Mouse (Mus musculus) stomach, postnatal 0 days (tissue): Measurements from ENCODE around the gene Polg2. TPM values are rescaled to one million over a fixed set of nuclear protein-coding genes. Genes with fewer than 3 reads are reported as not detected.
A peak's percentile ranks its signal among the peaks of the same experiment; 100 is the strongest.
"Not testable (repeated sequence)": the region's sequence is repeated elsewhere in the genome, so short reads cannot be mapped to it uniquely, and the experiment has no call there.

Experiments used
- ATAC-seq: fragments of 200-750 bp; cut with Nextera tagmentation; 2 replicates; pipeline ENCODE4 v1.8.0; 2017; ENCODE audit not compliant: low FRiP score, low TSS enrichment
- DNase-seq: peaks from one replicate; pipeline ENCODE4 v3.0.0-alpha.2; 2016; ENCODE audit warnings: low spot score
- H3K27ac ChIP-seq: fragments of 300-500 bp; sonication (generic); replicated peaks from 2 replicates; pipeline ENCODE4 v1.5.1; 2014; ENCODE audit warnings: mild to moderate bottlenecking, control low read depth
- H3K27me3 ChIP-seq: fragments of 300-500 bp; sonication (generic); 2 replicates; pipeline ENCODE4 v1.6.1; 2014; ENCODE audit warnings: low read length; ENCODE audit not compliant: control insufficient read depth, insufficient read depth
- H3K36me3 ChIP-seq: fragments of 300-500 bp; sonication (generic); 2 replicates; pipeline ENCODE4 v1.6.1; 2014; ENCODE audit warnings: low read length, mixed read lengths; ENCODE audit not compliant: control insufficient read depth, insufficient read depth
- H3K4me1 ChIP-seq: fragments of 300-500 bp; sonication (generic); replicated peaks from 2 replicates; pipeline ENCODE4 v1.6.1; 2014; ENCODE audit warnings: antibody characterized with exemption; ENCODE audit not compliant: control insufficient read depth, insufficient read depth
- H3K4me2 ChIP-seq: fragments of 300-500 bp; sonication (generic); replicated peaks from 2 replicates; pipeline ENCODE4 v1.6.1; 2014; ENCODE audit warnings: low read depth, mild to moderate bottlenecking, control low read depth, moderate library complexity
- H3K4me3 ChIP-seq: fragments of 300-500 bp; sonication (generic); 2 replicates; pipeline ENCODE4 v1.5.1; 2014; ENCODE audit warnings: low read depth, low read length, control low read depth
- H3K9ac ChIP-seq: fragments of 300-500 bp; sonication (generic); 2 replicates; pipeline ENCODE4 v1.6.1; 2014; ENCODE audit warnings: mild to moderate bottlenecking, low read length, control low read depth, mixed read lengths
- H3K9me3 ChIP-seq: fragments of 300-500 bp; sonication (generic); 2 replicates; pipeline ENCODE4 v1.6.1; 2016; ENCODE audit warnings: low read length; ENCODE audit not compliant: control insufficient read depth
- CTCF ChIP-seq: IDR thresholded peaks from 2 replicates; pipeline ENCODE4 v1.5.1; 2016; ENCODE audit warnings: antibody characterized with exemption, low read depth, mild to moderate bottlenecking, moderate library complexity
- EP300 ChIP-seq: optimal IDR thresholded peaks from 2 replicates; pipeline ENCODE3; 2016; ENCODE audit warnings: antibody characterized with exemption
- WGBS: fragments of 180-500 bp; shearing (Covaris S2); extraction: QIAGEN DNeasy Blood & Tissue Kit; methylation state at CpG from one replicate; pipeline ENCODE4 v1.1.7; 2014; 5-methylcytosine and 5-hydroxymethylcytosine counted together
- polyA plus RNA-seq: library from polyadenylated mRNA; unstranded; fragments of >200 nt; fragmentation: Nextera tagmentation; extraction: Ambion mirVana; gene quantifications from 2 replicates; pipeline ENCODE4 v1.2.1, GENCODE M21; 2015

The Polg2 gene
- polyA plus RNA-seq, 1 experiment from 2014 or later: 8.9 TPM

DNA sequence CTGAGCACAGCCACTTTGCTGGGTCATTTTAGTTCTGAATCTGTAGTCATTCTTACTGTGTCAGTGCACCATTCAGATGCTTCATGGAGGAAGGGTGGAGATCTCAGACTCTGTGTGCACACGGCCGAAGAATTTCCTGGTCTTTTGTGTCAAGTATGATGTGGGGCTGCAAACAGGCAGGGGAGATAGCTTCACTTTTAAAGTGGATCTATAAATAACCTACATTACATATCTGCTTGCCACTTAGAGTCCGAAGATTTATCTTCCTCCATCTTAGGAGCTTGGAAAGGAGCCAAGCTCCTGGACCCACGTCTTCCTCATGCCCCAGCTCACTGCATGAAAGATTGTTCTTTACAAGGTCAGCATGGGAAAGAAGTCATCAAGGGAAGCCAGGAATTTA, 48.6 kb downstream of the Polg2 start:
- Histone ChIP-seq H3K4me1 (no peaks in the 10 kb centered on the region), H3K9me3 (no peaks in the 10 kb centered on the region), H3K4me3 (no peak overlapping the region), H3K4me2 (no peak overlapping the region), H3K27me3 (no peaks in the 10 kb centered on the region), H3K36me3 (no peaks in the 10 kb centered on the region), H3K9ac (no peak overlapping the region), H3K27ac (no peak overlapping the region)
- DNase-seq (no peak), ATAC-seq (peak; percentile 59)
- TF ChIP-seq CTCF (no peak), EP300 (no peak)
- 19% methylated on average over 4 of the region's 4 CpGs for WGBS

GRCm38 (mm10) chr11:106729656-106730055, 49.7 kb downstream of the Polg2 start:
- Histone ChIP-seq H3K27ac (no peak overlapping the region), H3K4me3 (no peak overlapping the region), H3K4me2 (no peak overlapping the region), H3K4me1 (no peaks in the 10 kb centered on the region), H3K9ac (no peak overlapping the region), H3K27me3 (no peaks in the 10 kb centered on the region), H3K36me3 (no peaks in the 10 kb centered on the region), H3K9me3 (no peaks in the 10 kb centered on the region)
- TF ChIP-seq CTCF (no peak), EP300 (no peak)
- WGBS: 100% methylated on average over 1 of the region's 1 CpGs
- no peak for DNase-seq
- no peak for ATAC-seq

DNA sequence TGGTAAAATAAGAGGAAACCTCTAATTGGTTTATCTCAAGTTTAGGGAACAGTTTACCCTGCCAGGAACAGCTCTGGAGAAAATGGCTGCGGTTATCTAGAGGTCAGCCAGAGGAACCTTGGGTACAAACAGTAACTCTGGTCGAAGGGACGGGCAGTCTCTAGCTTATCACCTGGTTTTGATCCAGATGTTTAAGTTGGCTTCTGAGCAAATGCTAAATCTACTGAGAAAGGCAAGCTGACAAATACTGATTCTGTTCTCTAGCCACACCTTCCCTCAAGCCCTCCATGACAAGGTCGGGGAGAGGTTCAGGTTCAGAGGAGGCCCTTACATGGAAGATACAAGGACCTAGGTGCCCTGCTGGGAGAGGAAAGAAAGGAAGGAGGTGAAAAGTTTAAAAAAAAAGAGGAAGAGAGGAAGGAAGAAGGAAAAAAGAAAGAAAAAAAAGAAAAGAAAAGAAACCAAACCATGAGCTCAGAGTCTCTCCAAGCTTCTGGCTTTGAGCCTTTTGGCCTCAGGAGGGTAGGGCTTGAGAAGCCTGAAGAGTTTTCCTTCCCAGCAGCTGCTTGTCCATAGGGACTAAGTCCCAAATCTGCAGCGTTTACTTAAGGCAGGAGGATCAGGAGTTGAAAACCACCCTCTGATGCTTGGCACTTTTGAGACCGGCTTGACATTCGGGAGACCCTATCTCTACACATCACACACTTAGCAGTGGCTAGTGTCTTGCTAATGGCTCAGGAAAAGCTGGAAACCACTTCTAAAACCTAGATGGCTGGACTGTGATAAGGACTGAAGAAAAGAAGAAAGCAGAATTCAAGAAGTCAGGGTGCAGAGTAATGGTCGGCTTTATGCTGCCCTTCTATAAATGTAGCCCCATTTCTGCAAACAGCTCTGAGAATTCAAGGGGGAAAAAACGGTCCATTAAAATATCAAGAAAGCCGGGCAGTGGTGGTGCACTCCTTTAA, 50.7 kb downstream of the Polg2 start:
- no peak overlapping the region for H3K4me3 ChIP-seq
- peak overlapping the region; percentile 49; the same call in 1 of the 2 replicates for H3K27ac ChIP-seq
- ATAC-seq (peak; percentile 52; the same call in 1 of the 2 replicates), DNase-seq (peak; percentile 31)
- H3K9me3 ChIP-seq: no peaks in the 10 kb centered on the region
- H3K4me1 ChIP-seq: no peaks in the 10 kb centered on the region
- no peaks in the 10 kb centered on the region for H3K36me3 ChIP-seq
- H3K9ac ChIP-seq: no peak overlapping the region
- no peaks in the 10 kb centered on the region for H3K27me3 ChIP-seq
- WGBS: 63% methylated on average over 10 of the region's 10 CpGs
- TF ChIP-seq CTCF: no peak
- TF ChIP-seq EP300: no peak
- no peak overlapping the region for H3K4me2 ChIP-seq

GRCm38 (mm10) chr11:106727967-106728366, 51.4 kb downstream of the Polg2 start:
- Histone ChIP-seq H3K4me3 (no peak overlapping the region), H3K36me3 (no peaks in the 10 kb centered on the region), H3K27ac (no peak overlapping the region), H3K9ac (no peak overlapping the region), H3K4me2 (no peak overlapping the region), H3K4me1 (no peaks in the 10 kb centered on the region), H3K9me3 (no peaks in the 10 kb centered on the region), H3K27me3 (no peaks in the 10 kb centered on the region)
- TF ChIP-seq EP300 (no peak), CTCF (no peak)
- no peak for ATAC-seq
- 58% methylated on average over 5 of the region's 5 CpGs for WGBS
- DNase-seq: no peak

DNA sequence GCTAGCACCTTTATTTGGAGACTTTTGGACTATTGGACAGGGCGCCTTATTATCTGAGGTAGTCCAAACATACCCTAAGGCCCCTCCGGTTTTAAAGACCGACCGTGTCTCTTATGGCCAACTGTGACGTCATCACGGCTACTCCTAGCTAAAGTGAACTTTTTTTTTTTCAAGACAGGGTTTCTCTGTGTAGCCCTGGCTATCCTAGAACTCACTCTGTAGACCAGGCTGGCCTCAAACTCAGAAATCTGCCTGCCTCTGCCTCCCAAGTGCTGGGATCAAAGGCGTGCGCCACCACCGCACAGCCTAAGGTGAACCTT, 54.5 kb downstream of the Polg2 start:
- not testable (repeated sequence) for DNase-seq, ATAC-seq, H3K9ac ChIP-seq, H3K4me2 ChIP-seq, H3K4me1 ChIP-seq, H3K36me3 ChIP-seq, H3K27me3 ChIP-seq, H3K4me3 ChIP-seq, H3K9me3 ChIP-seq, H3K27ac ChIP-seq
- WGBS: 89% methylated on average over 9 of the region's 9 CpGs

DNA sequence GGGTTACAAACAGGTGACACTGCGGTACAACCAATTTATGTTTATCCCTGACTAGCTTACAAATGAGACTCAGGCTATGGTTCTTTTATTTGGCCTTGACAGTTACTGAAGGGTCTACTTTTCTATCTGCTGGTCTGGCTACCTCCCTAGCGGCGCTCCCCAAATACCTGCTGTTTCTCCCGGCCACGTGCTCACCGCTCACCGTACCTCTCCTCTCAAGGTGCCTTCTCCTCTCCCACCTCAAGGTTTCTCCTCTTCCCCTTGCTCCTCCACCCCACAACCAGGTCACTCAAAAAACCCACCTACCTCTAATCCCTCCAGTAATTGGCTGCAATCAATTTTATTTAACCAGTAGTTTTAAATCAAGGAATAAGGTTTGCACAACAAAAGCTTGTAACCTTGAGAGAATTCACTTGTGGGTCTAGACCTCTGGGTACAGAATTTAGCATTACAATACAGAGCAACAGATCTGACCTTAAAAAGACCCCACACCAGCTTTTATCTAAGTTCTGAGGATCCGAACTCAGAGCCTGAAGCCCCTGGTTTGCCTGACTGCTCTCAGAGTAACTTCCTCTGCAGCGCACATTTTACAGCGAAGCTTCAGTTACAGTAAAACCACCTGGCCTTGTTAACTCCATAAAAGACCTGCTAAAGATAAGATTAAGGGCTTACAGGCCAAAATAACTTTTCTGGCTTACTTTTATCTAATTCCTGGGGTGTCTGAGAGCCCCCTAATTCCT, 55.0 kb downstream of the Polg2 start:
- Histone ChIP-seq H3K9me3 (no peaks in the 10 kb centered on the region), H3K4me2 (no peak overlapping the region), H3K4me1 (peaks cover 3% of the 10 kb centered on the region; the same call in 1 of the 2 replicates), H3K36me3 (no peaks in the 10 kb centered on the region), H3K4me3 (no peak overlapping the region), H3K27me3 (no peaks in the 10 kb centered on the region), H3K27ac (no peak overlapping the region), H3K9ac (no peak overlapping the region)
- no peak for DNase-seq
- ATAC-seq: no peak
- TF ChIP-seq CTCF (no peak), EP300 (no peak)
- WGBS: 91% methylated on average over 10 of the region's 10 CpGs
